Mouse (Mus musculus) urinary bladder, adult 18-20 months (tissue): ENCODE measurements at regions not wholly inside any gene's neighbourhood (a gene's known extent, or its start where the extent isn't known, plus 50 kb on each side); places are given as distances from the start of the nearest gene placed in this dataset.

ENCODE experiments used
- DNase-seq, 2 experiments: peaks; one replicate each; pipeline ENCODE4 v3.0.0; 2022; ENCODE audit warnings: low spot score in 2 of 2, mixed read lengths in 2 of 2

GRCm38 (mm10) chr6:52481975-52482374, 158.2 kb downstream of the Hibadh start:
- DNase-seq, result no peak

- DNase-seq, result no peak
Measured at GRCm38 (mm10) chr6:52486146-52486545, 154.0 kb downstream of the Hibadh start.

GRCm38 (mm10) chr6:52486655-52487054, 153.5 kb downstream of the Hibadh start:
- no peak for DNase-seq

GRCm38 (mm10) chr6:52487861-52488260, 152.3 kb downstream of the Hibadh start:
- DNase-seq, result no peak

- DNase-seq, result no peak
Measured at GRCm38 (mm10) chr6:52490264-52490775, 149.9 kb downstream of the Hibadh start.

- DNase-seq, result no peak
Measured at GRCm38 (mm10) chr6:52495301-52495700, 144.9 kb downstream of the Hibadh start.

- DNase-seq, result no peak
Measured at GRCm38 (mm10) chr6:52495855-52496254, 144.3 kb downstream of the Hibadh start.
